Comparison of ENCODE assay signal across 8 mouse cellular contexts in the genomic region with DNA sequence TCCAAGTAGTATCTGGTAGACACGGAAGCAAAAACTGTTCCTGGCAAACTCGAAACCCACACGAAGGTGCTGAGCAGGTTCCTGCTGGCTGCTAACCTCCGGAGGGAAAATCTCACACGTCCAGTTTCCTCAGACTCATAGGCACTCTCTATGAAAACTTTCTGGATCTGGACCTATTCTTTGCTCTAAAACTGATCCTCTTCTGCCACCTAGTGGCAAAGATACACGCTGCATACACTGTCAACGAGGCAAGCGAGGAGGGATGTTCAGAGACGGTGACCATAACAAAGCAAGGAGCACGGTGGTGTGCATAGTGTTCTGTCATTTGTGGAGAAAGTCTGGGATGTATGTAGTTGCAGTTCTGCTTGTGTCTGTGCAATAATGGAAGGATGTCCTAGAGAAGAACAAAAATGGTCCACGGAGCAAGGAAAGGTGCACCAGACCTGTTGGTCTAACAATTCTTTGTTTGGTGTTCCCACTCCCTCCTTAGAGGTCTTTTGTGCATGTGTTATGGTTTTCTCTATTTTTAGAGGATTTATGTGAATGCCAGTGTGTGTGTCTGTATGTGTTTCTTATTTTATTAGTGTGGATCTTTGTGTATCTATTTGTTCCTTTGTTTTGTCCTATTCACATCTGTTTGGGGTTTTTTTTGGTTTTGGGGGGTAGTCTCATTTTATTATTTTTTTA. TPM values are rescaled to one million over a fixed set of nuclear protein-coding genes. Genes with fewer than 3 reads are reported as not detected.
DNase-seq lines count a peak whose midpoint lies in the region; ATAC-seq and TF ChIP-seq lines count a peak whose summit lies in the region.

No protein-coding gene starts in this region.

- peak overlapping the region; percentile 26 for H3K4me2 ChIP-seq in forebrain, embryonic 15.5 days (replicated peaks)
- H3K4me2 ChIP-seq in limb, embryonic 15.5 days, result no peak overlapping the region
- H3K4me2 ChIP-seq in neural tube, embryonic 13.5 days, result peak overlapping the region; percentile 33; the same call in 1 of the 2 replicates

- no peak for TF ChIP-seq POLR2A in kidney, adult 2 months (IDR thresholded peaks at IDR 0.05; ENCODE audit: low read depth, low read length)

- H3K4me3 ChIP-seq in forebrain, embryonic 15.5 days, result 0 out of 2 replicates have a peak overlapping the region, but pooled peaks have one; percentile 15
- H3K4me3 ChIP-seq in kidney, adult 2 months (ENCODE audit: insufficient read depth, low read depth, low read length), result no peak overlapping the region
- H3K4me3 ChIP-seq in limb, embryonic 15.5 days, result no peak overlapping the region
- H3K4me3 ChIP-seq in neural tube, embryonic 13.5 days, result no peak overlapping the region

- peak; percentile 49 for DNase-seq in thymus, postnatal 0 days (ENCODE audit: low spot score)
- DNase-seq in thymus, postnatal 10 days (ENCODE audit: low spot score in 2 of 2), result no peak
- DNase-seq in cerebellum, adult 11 months, result peak; percentile 38
- DNase-seq in kidney, adult 2 months, result peak; percentile 44
- DNase-seq in spleen, postnatal 4 days (ENCODE audit: low spot score in 2 of 2), result no peak

- H3K27me3 ChIP-seq in forebrain, embryonic 15.5 days, result no peaks in the 10 kb centered on the region
- H3K27me3 ChIP-seq in kidney, adult 2 months (replicated peaks; ENCODE audit: control insufficient read depth, insufficient read depth, low read length), result no peaks in the 10 kb centered on the region
- H3K27me3 ChIP-seq in limb, embryonic 15.5 days, result no peaks in the 10 kb centered on the region
- no peaks in the 10 kb centered on the region for H3K27me3 ChIP-seq in neural tube, embryonic 13.5 days

- H3K9me3 ChIP-seq in forebrain, embryonic 15.5 days, result no peaks in the 10 kb centered on the region
- H3K9me3 ChIP-seq in limb, embryonic 15.5 days, result no peaks in the 10 kb centered on the region
- H3K9me3 ChIP-seq in neural tube, embryonic 13.5 days, result no peaks in the 10 kb centered on the region

- no peak overlapping the region for H3K27ac ChIP-seq in forebrain, embryonic 15.5 days (replicated peaks)
- no peak overlapping the region for H3K27ac ChIP-seq in kidney, adult 2 months (ENCODE audit: insufficient read depth, low read depth, low read length)
- H3K27ac ChIP-seq in limb, embryonic 15.5 days, result no peak overlapping the region
- no peak overlapping the region for H3K27ac ChIP-seq in neural tube, embryonic 13.5 days (replicated peaks)

- WGBS in forebrain, embryonic 15.5 days, result 6% methylated on average over 11 of the region's 11 CpGs
- WGBS in kidney, adult 2 months, result 7% methylated on average over 11 of the region's 11 CpGs
- 9% methylated on average over 11 of the region's 11 CpGs for WGBS in limb, embryonic 15.5 days
- 10% methylated on average over 11 of the region's 11 CpGs for WGBS in neural tube, embryonic 13.5 days

- H3K4me1 ChIP-seq in forebrain, embryonic 15.5 days, result no peaks in the 10 kb centered on the region; the same call in 1 of the 2 replicates
- no peaks in the 10 kb centered on the region for H3K4me1 ChIP-seq in kidney, adult 2 months (ENCODE audit: control insufficient read depth, insufficient read depth, low read length)
- H3K4me1 ChIP-seq in limb, embryonic 15.5 days, result no peaks in the 10 kb centered on the region
- no peaks in the 10 kb centered on the region for H3K4me1 ChIP-seq in neural tube, embryonic 13.5 days (replicated peaks)

- TF ChIP-seq CTCF in kidney, adult 2 months (conservative IDR thresholded peaks at IDR 0.05; ENCODE audit: insufficient read depth, insufficient read length, low read depth, low read length), result peak; percentile 82

- peak; percentile 97 for ATAC-seq in forebrain, embryonic 15.5 days (replicated peaks)
- ATAC-seq in limb, embryonic 15.5 days (ENCODE audit: insufficient number of reproducible peaks, low FRiP score, low TSS enrichment, low read depth), result peak; percentile 65
- ATAC-seq in neural tube, embryonic 13.5 days (ENCODE audit: low read depth), result peak; percentile 93

- no peaks in the 10 kb centered on the region for H3K36me3 ChIP-seq in forebrain, embryonic 15.5 days
- no peaks in the 10 kb centered on the region for H3K36me3 ChIP-seq in kidney, adult 2 months (ENCODE audit: control insufficient read depth, insufficient read depth, low read length)
- H3K36me3 ChIP-seq in limb, embryonic 15.5 days, result no peaks in the 10 kb centered on the region
- H3K36me3 ChIP-seq in neural tube, embryonic 13.5 days, result no peaks in the 10 kb centered on the region

- H3K9ac ChIP-seq in forebrain, embryonic 15.5 days (replicated peaks), result peak overlapping the region; percentile 22; the same call in 1 of the 2 replicates
- no peak overlapping the region for H3K9ac ChIP-seq in limb, embryonic 15.5 days
- H3K9ac ChIP-seq in neural tube, embryonic 13.5 days, result no peak overlapping the region

RNA-seq across cellular contexts. Expression of gene Siglech, which starts 57.0 kb away (rescaled TPM):
- 1.1 and 1.2 TPM in 2 replicates for polyA plus RNA-seq in thymus, postnatal 0 days (2015; fragmentation: Nextera tagmentation; extraction: Ambion mirVana)
- 2.6 and 2.9 TPM in 2 replicates for polyA plus RNA-seq in forebrain, embryonic 15.5 days (2015; fragmentation: Nextera tagmentation; extraction: Ambion mirVana)
- 1.2 and 5.0 TPM in 2 replicates for polyA plus RNA-seq in kidney, adult 2 months (2012; rRNA removed)
- 0.65 and 0.70 TPM in 2 replicates for polyA plus RNA-seq in limb, embryonic 15.5 days (2015; fragmentation: Nextera tagmentation; extraction: Ambion mirVana)
- polyA plus RNA-seq in neural tube, embryonic 13.5 days (2015; fragmentation: Nextera tagmentation; extraction: Ambion mirVana), result 1.9 and 2.8 TPM in 2 replicates

Comparison
In these comparisons a context has a peak if more than half of its experiments do, and no peak if none do; other contexts are left out.
1. DNase-seq: peak in thymus, postnatal 0 days (single experiment), cerebellum, adult 11 months (single experiment) and kidney, adult 2 months (single experiment); none in thymus, postnatal 10 days (0 of 2) and spleen, postnatal 4 days (0 of 2).
2. Peak in every context shown above with its lines, with median percentiles within 50 percentile points of each other: ATAC-seq.